Mouse (Mus musculus): ENCODE measurements around the gene 1110051M20Rik. TPM values are rescaled to one million over a fixed set of nuclear protein-coding genes. Genes with fewer than 3 reads are reported as not detected.

Gene 1110051M20Rik
- 10 to 100 TPM; 15.0 to 16.4 TPM for total RNA-seq (2021)
- long read RNA-seq, experiment 1, transcript 1110051M20Rik-203 (9 exons, 1,977 nt): major isoform, 15 of 16 reads
- long read RNA-seq, experiment 1, partial matches to known transcripts: 0 of 16 reads
- long read RNA-seq, experiment 1, other reads (novel, unspliced or antisense): 1 of 16 reads
- long read RNA-seq, experiment 2, transcript 1110051M20Rik-203 (9 exons, 1,977 nt): major isoform, 15 of 22 reads
- long read RNA-seq, experiment 2, partial matches to known transcripts: 6 of 22 reads
- long read RNA-seq, experiment 2, other reads (novel, unspliced or antisense): 0 of 22 reads

GRCm38 (mm10) chr2:91444286-91444892, at the start of gene 1110051M20Rik:
Gene 1110051M20Rik (minus strand): TSS chr2:91444704.
- DNase-seq (ENCODE audit: low spot score in 2 of 2): peak; percentile 72 to 79

GRCm38 (mm10) chr2:91493981-91494380, 49.5 kb upstream of the 1110051M20Rik start:
- DNase-seq (ENCODE audit: low spot score in 2 of 2): no peak

- no peak for DNase-seq (ENCODE audit: low spot score in 2 of 2)
Measured at GRCm38 (mm10) chr2:91492071-91492635, 47.6 kb upstream of the 1110051M20Rik start.

- DNase-seq (ENCODE audit: low spot score in 2 of 2): peak in 1 of 2 experiments; percentile 23
Measured at GRCm38 (mm10) chr2:91487295-91487694, 42.8 kb upstream of the 1110051M20Rik start.

- DNase-seq (ENCODE audit: low spot score in 2 of 2): no peak
Measured at GRCm38 (mm10) chr2:91485256-91485655, 40.8 kb upstream of the 1110051M20Rik start.

- no peak for DNase-seq (ENCODE audit: low spot score in 2 of 2)
Measured at GRCm38 (mm10) chr2:91484698-91485097, 40.2 kb upstream of the 1110051M20Rik start.

GRCm38 (mm10) chr2:91480805-91481514, 36.5 kb upstream of the 1110051M20Rik start:
- peak in 1 of 2 experiments; percentile 38 for DNase-seq (ENCODE audit: low spot score in 2 of 2)

GRCm38 (mm10) chr2:91480399-91480801, 35.9 kb upstream of the 1110051M20Rik start:
- DNase-seq (ENCODE audit: low spot score in 2 of 2): no peak

GRCm38 (mm10) chr2:91476841-91477240, 32.3 kb upstream of the 1110051M20Rik start:
- DNase-seq (ENCODE audit: low spot score in 2 of 2): no peak

- DNase-seq (ENCODE audit: low spot score in 2 of 2): no peak
Measured at GRCm38 (mm10) chr2:91476251-91476661, 31.8 kb upstream of the 1110051M20Rik start.

- no peak for DNase-seq (ENCODE audit: low spot score in 2 of 2)
Measured at GRCm38 (mm10) chr2:91475791-91476190, 31.3 kb upstream of the 1110051M20Rik start.

- no peak for DNase-seq (ENCODE audit: low spot score in 2 of 2)
Measured at GRCm38 (mm10) chr2:91474358-91474757, 29.9 kb upstream of the 1110051M20Rik start.

GRCm38 (mm10) chr2:91470055-91470647, 25.6 kb upstream of the 1110051M20Rik start:
- DNase-seq (ENCODE audit: low spot score in 2 of 2): no peak

- no peak for DNase-seq (ENCODE audit: low spot score in 2 of 2)
Measured at GRCm38 (mm10) chr2:91467613-91468012, 23.1 kb upstream of the 1110051M20Rik start.

GRCm38 (mm10) chr2:91465934-91466333, 21.4 kb upstream of the 1110051M20Rik start:
- DNase-seq (ENCODE audit: low spot score in 2 of 2): no peak

- DNase-seq (ENCODE audit: low spot score in 2 of 2): no peak
Measured at GRCm38 (mm10) chr2:91462681-91463080, 18.2 kb upstream of the 1110051M20Rik start.

GRCm38 (mm10) chr2:91462196-91462595, 17.7 kb upstream of the 1110051M20Rik start:
- DNase-seq (ENCODE audit: low spot score in 2 of 2): no peak

GRCm38 (mm10) chr2:91461341-91461740, 16.8 kb upstream of the 1110051M20Rik start:
- DNase-seq (ENCODE audit: low spot score in 2 of 2): no peak

GRCm38 (mm10) chr2:91460771-91461170, 16.3 kb upstream of the 1110051M20Rik start:
- no peak for DNase-seq (ENCODE audit: low spot score in 2 of 2)

GRCm38 (mm10) chr2:91460076-91460475, 15.6 kb upstream of the 1110051M20Rik start:
- no peak for DNase-seq (ENCODE audit: low spot score in 2 of 2)

All from adrenal gland, adult 18-20 months (tissue).